Mouse (Mus musculus) c-Kit-negative CD71-positive TER-119-positive erythroid progenitor cells, embryonic 14.5 days (primary cell): ENCODE results near the gene Psmc3ip.

Experiments
- DNase-seq: peaks from one replicate; pipeline ENCODE4 v3.0.0-alpha.2; 2013; ENCODE audit warnings: low read depth, low spot score

Gene Psmc3ip

GRCm38 (mm10) chr11:101052751-101053473 lies 42.3 kb downstream of the Psmc3ip start:
- no peak for DNase-seq

GRCm38 (mm10) chr11:101051617-101052016 lies 43.6 kb downstream of the Psmc3ip start:
- no peak for DNase-seq

- no peak for DNase-seq
Observed at GRCm38 (mm10) chr11:101051051-101051493, 44.2 kb downstream of the Psmc3ip start.

- no peak for DNase-seq
Observed at GRCm38 (mm10) chr11:101050359-101050758, 44.9 kb downstream of the Psmc3ip start.

- DNase-seq = no peak
Observed at GRCm38 (mm10) chr11:101047502-101047901, 47.7 kb downstream of the Psmc3ip start.

GRCm38 (mm10) chr11:101046440-101046839 lies 48.8 kb downstream of the Psmc3ip start:
- DNase-seq = no peak

GRCm38 (mm10) chr11:101045826-101046225 lies 49.4 kb downstream of the Psmc3ip start:
- no peak for DNase-seq
